Mouse (Mus musculus) hindbrain, postnatal 0 days (tissue): Measurements from ENCODE around the gene Brms1l. TPM values are rescaled to one million over a fixed set of nuclear protein-coding genes. Genes with fewer than 3 reads are reported as not detected.

Experiments
- ATAC-seq: fragments of 200-750 bp; cut with Nextera tagmentation; 2 replicates; pipeline ENCODE4 v1.8.0; 2017; ENCODE audit warnings: mild to moderate bottlenecking, moderate TSS enrichment, moderate library complexity
- DNase-seq: peaks from one replicate; pipeline ENCODE4 v3.0.0-alpha.2; 2015; ENCODE audit warnings: low spot score
- H3K27ac ChIP-seq: fragments of 300-500 bp; sonication (generic); 2 replicates; pipeline ENCODE4 v1.5.1; 2014; ENCODE audit warnings: mild to moderate bottlenecking
- H3K27me3 ChIP-seq: fragments of 300-500 bp; sonication (generic); 2 replicates; pipeline ENCODE4 v1.6.1; 2014; ENCODE audit warnings: low read length, mixed read lengths; ENCODE audit not compliant: insufficient read depth
- H3K36me3 ChIP-seq: fragments of 300-500 bp; sonication (generic); 2 replicates; pipeline ENCODE4 v1.6.1; 2014; ENCODE audit warnings: low read length, mixed read lengths; ENCODE audit not compliant: insufficient read depth
- H3K4me1 ChIP-seq: fragments of 300-500 bp; sonication (generic); 2 replicates; pipeline ENCODE4 v1.6.1; 2014; ENCODE audit warnings: antibody characterized with exemption, low read length, mixed read lengths; ENCODE audit not compliant: insufficient read depth
- H3K4me2 ChIP-seq: fragments of 300-500 bp; sonication (generic); 2 replicates; pipeline ENCODE4 v1.6.1; 2014; ENCODE audit warnings: low read depth, mild to moderate bottlenecking, low read length, moderate library complexity, mixed read lengths
- H3K4me3 ChIP-seq: fragments of 300-500 bp; sonication (generic); 2 replicates; pipeline ENCODE4 v1.5.1; 2014; ENCODE audit warnings: low read length
- H3K9ac ChIP-seq: fragments of 300-500 bp; sonication (generic); replicated peaks from 2 replicates; pipeline ENCODE4 v1.6.1; 2014; ENCODE audit warnings: mild to moderate bottlenecking, low read length, moderate library complexity, mixed read lengths
- H3K9me3 ChIP-seq: fragments of 300-500 bp; sonication (generic); 2 replicates; pipeline ENCODE4 v1.6.1; 2016; ENCODE audit warnings: low read length, mixed read lengths
- CTCF ChIP-seq: IDR thresholded peaks from 2 replicates; pipeline ENCODE4 v1.5.1; 2016; ENCODE audit warnings: antibody characterized with exemption, control low read depth, low read depth
- WGBS: fragments of 180-500 bp; shearing (Covaris S2); extraction: QIAGEN DNeasy Blood & Tissue Kit; methylation state at CpG from one replicate; pipeline ENCODE4 v1.1.7; 2014; 5-methylcytosine and 5-hydroxymethylcytosine counted together
- polyA plus RNA-seq: library from polyadenylated mRNA; unstranded; fragments of >200 nt; fragmentation: Nextera tagmentation; extraction: Ambion mirVana; gene quantifications from 2 replicates; pipeline ENCODE4 v1.2.1, GENCODE M21; 2015
- total RNA-seq: library from RNA; depleted of rRNA; stranded (reverse); fragments of >200 nt; gene quantifications from 2 replicates; pipeline ENCODE4 v1.2.3, GENCODE M21; 2014

Brms1l gene
- total and polyA plus RNA-seq, 2 experiments from 2014 or later = 29.1 to 39.3 TPM

DNA sequence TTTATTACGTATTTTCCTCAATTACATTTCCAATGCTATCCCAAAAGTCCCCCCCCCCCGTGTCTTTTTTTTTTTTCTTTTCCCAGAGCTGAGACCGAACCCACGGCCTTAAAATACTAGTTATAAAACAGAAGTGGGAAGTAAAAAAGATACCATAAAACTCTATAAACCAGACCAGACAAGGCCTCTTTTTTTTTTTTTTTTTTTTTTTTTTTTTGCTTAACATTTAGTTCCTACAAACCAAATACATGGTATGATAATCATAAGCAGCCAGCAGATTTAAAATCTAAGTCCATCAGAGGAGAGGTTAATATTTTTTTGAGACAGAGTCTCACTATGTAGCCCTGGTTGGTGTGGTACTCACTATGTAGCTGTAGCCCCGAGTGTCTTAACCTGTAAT, 19.6 kb upstream of the Brms1l start:
- DNase-seq (no peak), ATAC-seq (no peak)
- Histone ChIP-seq H3K9ac (no peak overlapping the region), H3K27me3 (no peaks in the 10 kb centered on the region), H3K36me3 (no peaks in the 10 kb centered on the region), H3K9me3 (no peaks in the 10 kb centered on the region), H3K27ac (no peak overlapping the region), H3K4me3 (no peak overlapping the region), H3K4me1 (peaks cover 10% of the 10 kb centered on the region; the same call in 1 of the 2 replicates), H3K4me2 (no peak overlapping the region)
- 95% methylated on average over 5 of the region's 5 CpGs for WGBS
- no peak for TF ChIP-seq CTCF

DNA sequence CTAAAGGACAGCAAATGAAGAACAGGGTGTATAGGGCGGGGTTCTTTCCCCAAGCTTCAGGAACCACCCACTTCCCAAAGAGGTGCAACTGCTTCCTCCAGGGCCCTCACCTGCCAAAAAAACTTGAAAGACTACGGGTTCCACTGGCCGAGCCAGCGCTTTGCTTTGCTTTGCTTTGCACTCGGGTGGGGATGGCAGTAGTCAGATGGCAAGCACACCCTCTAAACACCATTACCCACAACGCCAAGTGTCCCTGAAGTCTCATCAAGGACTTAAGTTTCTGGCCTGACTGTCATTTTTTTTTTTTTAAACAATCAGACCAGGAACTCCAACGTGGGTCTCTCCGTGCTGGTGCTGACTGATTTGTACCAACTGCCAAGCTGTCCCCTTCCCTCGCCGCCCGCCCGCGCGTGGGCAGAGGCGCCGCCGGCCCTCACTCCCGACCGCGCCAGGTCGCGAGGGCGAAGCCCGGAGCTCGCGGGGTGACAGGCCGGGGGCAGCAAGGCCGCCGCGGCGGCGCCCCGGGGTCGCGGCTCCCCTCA, 15.9 kb upstream of the Brms1l start:
- Histone ChIP-seq H3K27ac (peak overlapping the region; percentile 95), H3K4me3 (peak overlapping the region; percentile 72), H3K9ac (peak overlapping the region; percentile 93), H3K27me3 (no peaks in the 10 kb centered on the region), H3K4me1 (peaks cover 10% of the 10 kb centered on the region; the same call in 1 of the 2 replicates), H3K9me3 (no peaks in the 10 kb centered on the region), H3K4me2 (peak overlapping the region; percentile 70), H3K36me3 (no peaks in the 10 kb centered on the region)
- ATAC-seq (peak; percentile 58), DNase-seq (peak; percentile 50)
- 1% methylated on average over 35 of the region's 35 CpGs for whole genome bisulfite sequencing
- no peak for TF ChIP-seq CTCF

DNA sequence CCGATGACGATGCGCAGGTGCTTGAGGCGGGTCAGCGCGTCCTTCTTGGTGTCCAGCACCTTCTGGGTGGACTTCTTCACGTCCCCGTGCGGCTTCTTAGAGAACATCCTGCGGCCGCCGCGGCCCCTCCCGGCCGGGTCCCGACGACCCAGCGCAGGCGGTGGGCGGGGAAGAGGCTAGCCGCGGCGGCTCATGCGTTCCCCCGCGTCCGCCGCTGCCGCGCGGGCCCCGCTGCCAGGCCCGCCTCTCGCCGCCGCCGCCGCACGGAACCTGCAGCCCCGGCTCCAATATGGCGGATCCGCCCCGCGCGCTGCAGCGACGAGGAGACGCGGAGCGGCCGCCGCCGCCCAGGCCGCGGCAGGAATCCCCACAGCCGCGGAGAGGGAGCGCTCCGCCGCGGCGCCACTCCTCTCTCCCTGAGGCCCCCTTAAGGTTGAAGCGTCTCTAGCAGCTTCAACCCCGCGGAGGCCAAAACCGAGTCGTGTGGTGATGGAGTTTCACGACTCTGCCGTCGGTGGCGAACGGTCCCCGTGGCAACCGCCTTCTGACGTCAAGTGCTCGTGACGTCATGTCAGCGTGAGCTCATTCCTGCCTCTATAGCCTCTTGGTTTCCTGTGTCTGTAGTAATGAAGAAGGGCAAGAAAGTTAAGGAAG, 15.3 kb upstream of the Brms1l start, which contains the start of gene Ralgapa1:
Gene Ralgapa1, minus strand, starts transcription at position 507 of the 654 bp plus-strand sequence.
- Histone ChIP-seq H3K9me3 (no peaks in the 10 kb centered on the region), H3K4me3 (peak within 1 kb of the TSS; percentile 72), H3K27me3 (no peaks in the 10 kb centered on the region), H3K36me3 (no peaks in the 10 kb centered on the region), H3K27ac (peak within 1 kb of the TSS; percentile 95), H3K4me1 (peaks cover 10% of the 10 kb centered on the region; the same call in 1 of the 2 replicates), H3K9ac (peak within 1 kb of the TSS; percentile 93), H3K4me2 (peak within 1 kb of the TSS; percentile 70)
- DNase-seq (peak; percentile 97), ATAC-seq (peak; percentile 95)
- TF ChIP-seq CTCF = peak; percentile 62
- WGBS = under 1% methylated on average over 58 of the region's 78 CpGs

DNA sequence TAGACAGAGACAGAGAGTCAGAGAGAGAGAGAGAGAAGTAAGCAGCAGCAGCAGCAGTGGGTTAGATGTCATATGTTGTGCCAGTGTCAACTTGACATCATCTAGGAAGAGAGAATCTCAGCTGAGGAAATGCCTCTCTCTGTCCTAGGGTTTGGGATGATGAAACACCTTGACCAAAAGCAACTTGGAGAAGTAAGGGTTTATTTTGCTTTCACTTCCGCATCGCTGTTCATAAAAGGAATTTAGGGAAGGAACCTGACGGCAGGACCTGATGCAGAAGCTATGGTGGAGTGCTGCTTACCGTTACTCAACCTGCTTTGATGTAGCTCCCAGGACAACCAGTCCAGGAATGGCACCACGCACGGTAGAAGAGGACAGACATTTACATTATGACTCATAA, 12.1 kb upstream of the Brms1l start:
- WGBS = 90% methylated on average over 6 of the region's 6 CpGs
- Histone ChIP-seq H3K4me2 (no peak overlapping the region), H3K4me1 (peaks cover 8% of the 10 kb centered on the region; the same call in 1 of the 2 replicates), H3K27ac (no peak overlapping the region), H3K4me3 (no peak overlapping the region), H3K36me3 (no peaks in the 10 kb centered on the region), H3K9ac (no peak overlapping the region), H3K9me3 (no peaks in the 10 kb centered on the region), H3K27me3 (no peaks in the 10 kb centered on the region)
- DNase-seq = no peak
- no peak for ATAC-seq
- no peak for TF ChIP-seq CTCF

DNA sequence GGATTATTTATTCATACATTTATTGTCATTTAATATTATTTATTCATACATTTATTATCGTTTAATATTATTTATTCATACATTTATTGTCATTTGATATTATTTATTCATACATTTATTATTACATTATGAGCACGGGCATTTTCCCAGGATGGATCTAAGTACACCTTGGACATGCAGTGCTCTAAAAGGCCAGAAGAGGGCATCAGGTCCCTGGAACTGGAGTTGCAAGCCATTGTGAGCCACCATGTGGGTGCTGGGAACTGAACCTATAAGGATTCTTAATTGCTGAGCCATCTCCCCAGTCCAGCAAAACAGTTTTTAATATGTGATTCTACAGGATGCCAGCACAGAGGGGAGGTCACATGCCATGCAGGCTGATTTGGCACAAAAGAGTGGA, 10.6 kb upstream of the Brms1l start:
- no peak for ATAC-seq
- WGBS = 78% methylated on average over 2 of the region's 2 CpGs

DNA sequence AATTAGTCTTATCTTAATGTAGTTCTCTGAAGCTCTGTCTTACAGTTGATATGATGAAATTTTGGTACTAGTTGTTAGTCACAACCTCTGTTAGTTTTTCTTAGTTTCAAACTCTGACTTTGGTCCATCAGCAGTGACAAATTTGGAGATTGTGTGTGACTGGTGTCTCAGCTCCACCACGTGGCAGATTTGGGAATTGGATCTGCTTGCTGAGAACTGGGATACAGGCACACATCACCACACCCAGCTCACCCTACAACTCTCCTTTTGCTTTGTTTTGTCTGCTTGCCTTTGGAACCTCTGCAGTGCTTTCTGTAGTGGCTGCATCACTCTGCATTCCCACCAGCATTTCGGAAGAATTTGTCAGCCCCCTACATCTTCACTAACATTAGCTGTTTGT, 5.0 kb upstream of the Brms1l start:
- Histone ChIP-seq H3K9me3 (no peaks in the 10 kb centered on the region), H3K27ac (no peak overlapping the region), H3K4me1 (no peaks in the 10 kb centered on the region), H3K4me3 (no peak overlapping the region), H3K27me3 (no peaks in the 10 kb centered on the region), H3K36me3 (no peaks in the 10 kb centered on the region), H3K9ac (no peak overlapping the region), H3K4me2 (no peak overlapping the region)
- DNase-seq (peak; percentile 77), ATAC-seq (no peak)
- peak; percentile 89 for TF ChIP-seq CTCF
- 27% methylated on average over 2 of the region's 2 CpGs for WGBS

More for the DNA sequence above, 10.6 kb upstream of the Brms1l start:
- Histone ChIP-seq H3K27me3 (no peaks in the 10 kb centered on the region), H3K9me3 (no peaks in the 10 kb centered on the region), H3K27ac (no peak overlapping the region), H3K4me2 (no peak overlapping the region), H3K9ac (no peak overlapping the region), H3K4me1 (no peaks in the 10 kb centered on the region), H3K36me3 (no peaks in the 10 kb centered on the region), H3K4me3 (no peak overlapping the region)
- no peak for TF ChIP-seq CTCF
- no peak for DNase-seq

DNA sequence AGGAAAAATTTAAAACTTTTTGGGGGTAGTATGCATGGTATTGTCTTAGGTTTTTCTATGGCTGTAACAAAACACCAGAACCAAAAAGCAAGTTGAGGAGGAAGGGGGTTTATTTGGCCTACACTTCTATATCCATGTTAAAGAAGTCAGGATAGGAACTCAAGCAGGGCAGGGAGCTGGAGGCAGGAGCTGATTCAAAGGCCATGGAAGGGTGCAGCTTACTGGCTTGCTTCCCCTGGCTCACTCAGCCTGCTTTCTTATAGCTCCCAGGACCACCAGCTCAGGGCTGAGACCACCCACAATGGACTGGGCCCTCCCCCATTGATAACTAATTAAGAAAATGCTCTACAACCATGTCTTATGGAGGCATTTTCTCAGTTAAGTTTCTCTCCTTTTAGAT, 3.2 kb upstream of the Brms1l start:
- H3K27ac ChIP-seq = no peak overlapping the region
- H3K9me3 ChIP-seq = no peaks in the 10 kb centered on the region
- no peak overlapping the region for H3K4me3 ChIP-seq
- H3K4me2 ChIP-seq = no peak overlapping the region
- TF ChIP-seq CTCF = no peak
- H3K27me3 ChIP-seq = no peaks in the 10 kb centered on the region
- H3K4me1 ChIP-seq = 0 out of 2 replicates have a peak, but pooled peaks cover 3% of the 10 kb centered on the region
- H3K9ac ChIP-seq = no peak overlapping the region
- no peak for ATAC-seq
- no peaks in the 10 kb centered on the region for H3K36me3 ChIP-seq
- DNase-seq = no peak
